Mouse (Mus musculus): Measurements from ENCODE around the gene P2ry6. TPM values are rescaled to one million over a fixed set of nuclear protein-coding genes. Genes with fewer than 3 reads are reported as not detected.

The P2ry6 gene
- total RNA-seq, 2 experiments from 2014 or later = 1.6 to 2.1 TPM

- intact Hi-C loops (cut with DNase I; ENCODE audit: low total_unique reads) = no loop called here
Measured at GRCm38 (mm10) chr7:100897828-100898227, 76.6 kb downstream of the P2ry6 start.

GRCm38 (mm10) chr7:100894833-100895226 is 79.6 kb downstream of the P2ry6 start:
- intact Hi-C loops (cut with DNase I; ENCODE audit: low total_unique reads) = no loop called here
- no peak for DNase-seq

More at GRCm38 (mm10) chr7:100897828-100898227, 76.6 kb downstream of the P2ry6 start:
- no peak for DNase-seq

DNA sequence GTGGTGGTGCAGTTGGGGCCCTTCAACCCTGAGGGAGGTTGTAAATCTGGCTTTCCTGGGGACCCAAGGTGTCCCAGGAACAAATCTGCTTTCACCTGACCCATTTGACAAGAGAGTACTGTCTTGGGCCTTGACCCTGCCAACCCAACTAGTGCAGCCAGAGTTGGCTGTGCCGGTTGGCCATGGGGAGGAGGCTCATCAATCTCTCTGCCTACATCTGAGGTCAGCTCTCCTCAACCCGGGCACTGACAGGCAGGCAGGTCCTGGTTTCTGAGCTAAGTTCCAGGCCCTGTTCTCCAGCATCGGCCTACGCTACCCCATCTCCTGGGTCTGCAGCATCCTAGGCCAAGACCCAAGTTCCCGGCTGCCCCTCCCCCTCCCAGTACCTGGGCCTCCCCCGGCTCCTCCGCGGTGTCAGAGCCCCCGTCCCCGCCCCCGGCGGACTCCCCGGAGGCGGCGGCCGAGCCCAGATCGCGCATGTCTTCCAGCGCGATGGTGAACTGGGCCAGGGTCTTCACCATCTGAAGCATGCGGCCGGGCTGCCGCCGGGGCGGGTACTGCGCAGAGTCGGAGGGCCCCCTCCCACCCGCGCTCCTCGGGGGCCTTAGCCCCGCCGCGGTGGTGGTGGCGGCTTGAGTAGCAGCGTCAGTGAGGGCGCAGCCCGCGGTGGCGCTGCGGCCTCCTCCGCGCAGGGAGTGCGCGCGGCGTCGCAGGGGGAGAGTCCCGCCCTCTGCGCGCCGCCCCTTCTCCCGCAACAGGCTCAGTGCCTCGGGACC is 80.2 kb downstream of the P2ry6 start:
- intact Hi-C loops (cut with DNase I; ENCODE audit: low total_unique reads) = no loop called here
- peak; percentile 50 for DNase-seq

DNA sequence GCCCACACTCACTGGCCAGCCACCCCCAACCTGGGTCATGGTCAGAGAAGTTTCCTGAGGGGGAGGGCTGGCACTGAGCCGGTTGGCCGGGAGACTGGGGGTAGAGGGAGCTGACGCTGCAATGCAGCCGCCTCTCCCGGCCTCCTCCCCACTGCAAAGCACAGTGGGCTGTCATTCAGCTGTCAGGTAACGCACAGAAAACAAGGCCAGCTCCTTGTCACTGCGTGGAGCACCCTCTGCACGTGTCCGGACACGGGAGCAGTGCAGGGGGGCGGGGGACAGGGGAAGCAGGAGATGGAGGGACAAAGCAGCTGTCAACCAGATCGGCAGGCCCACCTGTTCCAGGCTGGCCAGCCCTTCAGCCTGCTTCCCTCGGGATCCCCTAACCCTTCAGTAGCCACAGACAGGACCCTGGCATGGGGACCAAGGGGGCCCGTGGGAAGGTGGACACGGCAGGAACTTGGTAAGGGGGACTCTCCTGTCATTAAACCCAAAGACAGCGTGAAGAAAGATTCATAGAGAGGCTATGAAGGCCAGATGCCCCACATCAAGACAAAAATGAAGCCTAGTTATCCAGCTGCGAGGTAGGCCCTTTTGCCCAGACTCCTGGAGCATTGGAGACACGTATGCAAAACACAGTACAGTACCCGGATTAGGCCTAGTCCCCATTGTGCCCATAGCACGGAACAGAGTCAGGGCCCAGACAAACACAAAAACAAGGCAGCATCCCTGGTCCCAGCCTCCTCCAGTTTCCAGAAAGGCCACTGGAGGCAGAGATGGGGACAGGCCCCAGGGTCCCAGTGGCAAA is 81.0 kb downstream of the P2ry6 start:
- DNase-seq = peak; percentile 53
- intact Hi-C loops (cut with DNase I; ENCODE audit: low total_unique reads) = no loop called here

Other genes with a start within 250 kb of the P2ry6 start
- gene Relt, start 111.2 kb downstream of the P2ry6 start, total RNA-seq (2021) = 10 to 100 TPM in 1 of 2 experiments, 1 to 10 TPM in 1; 5.4 to 16.3 TPM
- gene Arhgef17, start 42.5 kb downstream of the P2ry6 start, total RNA-seq (2021) = 10 to 100 TPM; 21.9 to 25.7 TPM
- gene P2ry2, start 38.2 kb upstream of the P2ry6 start, total RNA-seq (2021) = 10 to 100 TPM; 38.0 to 47.7 TPM
- 1 to 10 TPM; 8.8 to 9.3 TPM for gene Fchsd2, start 118.2 kb upstream of the P2ry6 start, total RNA-seq (2021)

Data from gastrocnemius, postnatal 14 days (tissue).